Mouse (Mus musculus): ENCODE data around the gene 6030452D12Rik. TPM values are rescaled to one million over a fixed set of nuclear protein-coding genes. Genes with fewer than 3 reads are reported as not detected.

Gene 6030452D12Rik
- total RNA-seq, 2 experiments from 2014 or later = not detected

GRCm38 (mm10) chr8:106515946-106516479 is 15.7 kb downstream of the 6030452D12Rik start:
- DNase-seq (ENCODE audit: extremely low spot score in 1 of 2, low spot score in 1 of 2) = no peak

GRCm38 (mm10) chr8:106516581-106516980 is 16.3 kb downstream of the 6030452D12Rik start:
- no peak for DNase-seq (ENCODE audit: extremely low spot score in 1 of 2, low spot score in 1 of 2)

GRCm38 (mm10) chr8:106518763-106519162 is 18.4 kb downstream of the 6030452D12Rik start:
- no peak for DNase-seq (ENCODE audit: extremely low spot score in 1 of 2, low spot score in 1 of 2)

GRCm38 (mm10) chr8:106520578-106520977 is 20.3 kb downstream of the 6030452D12Rik start:
- DNase-seq (ENCODE audit: extremely low spot score in 1 of 2, low spot score in 1 of 2) = no peak

- DNase-seq (ENCODE audit: extremely low spot score in 1 of 2, low spot score in 1 of 2) = no peak
Observed at GRCm38 (mm10) chr8:106521845-106522244, 21.5 kb downstream of the 6030452D12Rik start.

- no peak for DNase-seq (ENCODE audit: extremely low spot score in 1 of 2, low spot score in 1 of 2)
Observed at GRCm38 (mm10) chr8:106526725-106527124, 26.4 kb downstream of the 6030452D12Rik start.

- no peak for DNase-seq (ENCODE audit: extremely low spot score in 1 of 2, low spot score in 1 of 2)
Observed at GRCm38 (mm10) chr8:106527241-106528036, 27.1 kb downstream of the 6030452D12Rik start.

GRCm38 (mm10) chr8:106528596-106529249 is 28.4 kb downstream of the 6030452D12Rik start:
- DNase-seq (ENCODE audit: extremely low spot score in 1 of 2, low spot score in 1 of 2) = no peak

GRCm38 (mm10) chr8:106529885-106530482 is 29.7 kb downstream of the 6030452D12Rik start:
- no peak for DNase-seq (ENCODE audit: extremely low spot score in 1 of 2, low spot score in 1 of 2)

GRCm38 (mm10) chr8:106530566-106530965 is 30.2 kb downstream of the 6030452D12Rik start:
- DNase-seq (ENCODE audit: extremely low spot score in 1 of 2, low spot score in 1 of 2) = peak in 1 of 2 experiments; percentile 16

- no peak for DNase-seq (ENCODE audit: extremely low spot score in 1 of 2, low spot score in 1 of 2)
Observed at GRCm38 (mm10) chr8:106533709-106534108, 33.4 kb downstream of the 6030452D12Rik start.

- DNase-seq (ENCODE audit: extremely low spot score in 1 of 2, low spot score in 1 of 2) = peak; percentile 17 to 64
Observed at GRCm38 (mm10) chr8:106534449-106534848, 34.1 kb downstream of the 6030452D12Rik start.

- DNase-seq (ENCODE audit: extremely low spot score in 1 of 2, low spot score in 1 of 2) = no peak
Observed at GRCm38 (mm10) chr8:106535448-106535847, 35.1 kb downstream of the 6030452D12Rik start.

GRCm38 (mm10) chr8:106539193-106539592 is 38.9 kb downstream of the 6030452D12Rik start:
- DNase-seq (ENCODE audit: extremely low spot score in 1 of 2, low spot score in 1 of 2) = no peak

- DNase-seq (ENCODE audit: extremely low spot score in 1 of 2, low spot score in 1 of 2) = no peak
Observed at GRCm38 (mm10) chr8:106541002-106541401, 40.7 kb downstream of the 6030452D12Rik start.

GRCm38 (mm10) chr8:106543043-106543442 is 42.7 kb downstream of the 6030452D12Rik start:
- DNase-seq (ENCODE audit: extremely low spot score in 1 of 2, low spot score in 1 of 2) = no peak

GRCm38 (mm10) chr8:106545149-106545548 is 44.8 kb downstream of the 6030452D12Rik start:
- DNase-seq (ENCODE audit: extremely low spot score in 1 of 2, low spot score in 1 of 2) = no peak

GRCm38 (mm10) chr8:106546746-106547145 is 46.4 kb downstream of the 6030452D12Rik start:
- no peak for DNase-seq (ENCODE audit: extremely low spot score in 1 of 2, low spot score in 1 of 2)

GRCm38 (mm10) chr8:106548366-106548936 is 48.1 kb downstream of the 6030452D12Rik start:
- no peak for DNase-seq (ENCODE audit: extremely low spot score in 1 of 2, low spot score in 1 of 2)

GRCm38 (mm10) chr8:106550906-106551305 is 50.6 kb downstream of the 6030452D12Rik start:
- DNase-seq (ENCODE audit: extremely low spot score in 1 of 2, low spot score in 1 of 2) = no peak

GRCm38 (mm10) chr8:106554011-106554410 is 53.7 kb downstream of the 6030452D12Rik start:
- DNase-seq (ENCODE audit: extremely low spot score in 1 of 2, low spot score in 1 of 2) = no peak
